ENCODE assay signal across 15 mouse cellular contexts in the genomic region with DNA sequence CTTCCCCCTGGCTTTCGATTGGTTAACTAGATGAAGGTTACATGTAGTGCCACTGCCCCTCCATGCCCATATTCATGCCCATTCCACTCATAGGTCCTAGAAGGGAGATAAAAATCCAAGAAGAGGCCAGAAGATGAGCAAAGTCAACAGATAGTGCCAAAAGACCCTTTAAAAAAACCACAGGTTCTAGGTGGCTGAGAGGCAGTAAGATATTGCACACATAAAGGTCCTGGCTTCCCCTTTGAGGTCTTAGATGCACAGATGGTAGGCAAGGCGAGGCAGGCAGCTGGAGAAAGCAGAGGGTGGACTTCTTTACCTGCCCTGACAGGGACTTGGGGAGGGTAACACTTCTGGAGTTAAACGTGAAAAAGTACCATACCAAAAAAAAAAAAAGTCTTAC.
DNase-seq lines count a peak whose midpoint lies in the region; ATAC-seq and TF ChIP-seq lines count a peak whose summit lies in the region.
"Had no signal": no experiment of that assay in that cellular context is flagged by ENCODE, and none has a peak within 500 bp of the region (broad histone marks: within the 10 kb centered on the region; RNA-seq: fewer than 3 reads in every experiment).

No protein-coding gene starts in this region.

- 55% methylated on average over 3 of the region's 3 CpGs for WGBS in lung, embryonic 14.5 days
- 61% methylated on average over 3 of the region's 3 CpGs for WGBS in lung, postnatal 0 days
- 52% methylated on average over 3 of the region's 3 CpGs for WGBS in hindbrain, embryonic 10.5 days
- 34% methylated on average over 3 of the region's 3 CpGs for WGBS in neural tube, embryonic 15.5 days

- H3K4me2 ChIP-seq in lung, embryonic 14.5 days: no peak overlapping the region
- H3K4me2 ChIP-seq in lung, postnatal 0 days (replicated peaks; ENCODE audit: low read depth, low read length): no peak overlapping the region
- no peak overlapping the region for H3K4me2 ChIP-seq in neural tube, embryonic 15.5 days
- H3K4me2 ChIP-seq: embryonic facial prominence, embryonic 13.5 days; limb, embryonic 15.5 days; lung, embryonic 15.5 days had no signal

- no peak overlapping the region for H3K9ac ChIP-seq in lung, embryonic 14.5 days
- H3K9ac ChIP-seq in lung, postnatal 0 days (replicated peaks; ENCODE audit: low read depth): no peak overlapping the region
- H3K9ac ChIP-seq in neural tube, embryonic 15.5 days (replicated peaks): no peak overlapping the region
- H3K9ac ChIP-seq: embryonic facial prominence, embryonic 13.5 days; limb, embryonic 15.5 days; lung, embryonic 15.5 days had no signal

- 0 out of 2 replicates have a peak, but pooled peaks cover 8% of the 10 kb centered on the region for H3K4me1 ChIP-seq in lung, embryonic 14.5 days (ENCODE audit: insufficient read depth)
- no peaks in the 10 kb centered on the region for H3K4me1 ChIP-seq in lung, postnatal 0 days (ENCODE audit: insufficient read depth, low read depth, low read length)
- peaks cover 92% of the 10 kb centered on the region for H3K4me1 ChIP-seq in hindbrain, embryonic 10.5 days (replicated peaks)
- peaks cover 47% of the 10 kb centered on the region for H3K4me1 ChIP-seq in neural tube, embryonic 15.5 days

- ATAC-seq in lung, embryonic 14.5 days (ENCODE audit: insufficient read depth): no peak
- ATAC-seq in lung, postnatal 0 days: no peak
- ATAC-seq in megakaryocyte, adult 5-6 weeks (ENCODE audit: poor library complexity, severe bottlenecking): 0 out of 2 replicates have a peak, but pooled peaks have one; percentile 15
- ATAC-seq in neural tube, embryonic 15.5 days (ENCODE audit: low FRiP score): no peak
- ATAC-seq: Patski had no signal

- H3K36me3 ChIP-seq in lung, embryonic 14.5 days (ENCODE audit: insufficient read depth): peaks cover 42% of the 10 kb centered on the region
- no peaks in the 10 kb centered on the region for H3K36me3 ChIP-seq in lung, postnatal 0 days (ENCODE audit: insufficient read depth, low read length)
- peaks cover 17% of the 10 kb centered on the region for H3K36me3 ChIP-seq in hindbrain, embryonic 10.5 days
- H3K36me3 ChIP-seq in neural tube, embryonic 15.5 days: no peaks in the 10 kb centered on the region
- H3K36me3 ChIP-seq: embryonic facial prominence, embryonic 13.5 days; limb, embryonic 15.5 days had no signal

- no peak for DNase-seq in lung, embryonic 14.5 days
- no peak for DNase-seq in lung, postnatal 0 days (ENCODE audit: low spot score)
- no peak for DNase-seq in hindbrain, embryonic 10.5 days (ENCODE audit: low spot score)
- DNase-seq in gastrocnemius, postnatal 14 days: no peak
- no peak for DNase-seq in left cerebral cortex, adult 18-20 months (ENCODE audit: low spot score in 2 of 2)
- DNase-seq: heart, adult 11 months; heart, postnatal 14 days had no signal

- peak overlapping the region; percentile 4; the same call in 1 of the 2 replicates for H3K27ac ChIP-seq in lung, embryonic 14.5 days (ENCODE audit: low read depth)
- H3K27ac ChIP-seq in lung, postnatal 0 days (ENCODE audit: low read length): no peak overlapping the region
- peak overlapping the region; percentile 78 for H3K27ac ChIP-seq in hindbrain, embryonic 10.5 days
- peak overlapping the region; percentile 65 for H3K27ac ChIP-seq in neural tube, embryonic 15.5 days (replicated peaks)
- H3K27ac ChIP-seq: embryonic facial prominence, embryonic 13.5 days; left cerebral cortex, adult 2 months; limb, embryonic 15.5 days; lung, embryonic 15.5 days had no signal

- no peak for TF ChIP-seq CTCF in lung, embryonic 14.5 days (IDR thresholded peaks at IDR 0.05; ENCODE audit: low read depth)
- no peak for TF ChIP-seq CTCF in lung, postnatal 0 days (IDR thresholded peaks at IDR 0.05)

- TF ChIP-seq EP300 in lung, postnatal 0 days (IDR thresholded peaks at IDR 0.05): no peak

- no peak overlapping the region for H3K4me3 ChIP-seq in lung, embryonic 14.5 days (ENCODE audit: low read depth, low read length)
- no peak overlapping the region for H3K4me3 ChIP-seq in lung, postnatal 0 days (ENCODE audit: low read depth, low read length)
- no peak overlapping the region for H3K4me3 ChIP-seq in hindbrain, embryonic 10.5 days
- H3K4me3 ChIP-seq in neural tube, embryonic 15.5 days (replicated peaks): no peak overlapping the region
- H3K4me3 ChIP-seq: embryonic facial prominence, embryonic 13.5 days; left cerebral cortex, adult 2 months; limb, embryonic 15.5 days; lung, embryonic 15.5 days had no signal

- intact Hi-C loops in gastrocnemius, postnatal 14 days (cut with DNase I; ENCODE audit: low total_unique reads): no loop called here

- H3K9me3 ChIP-seq in lung, embryonic 14.5 days (ENCODE audit: low read depth, low read length): no peaks in the 10 kb centered on the region
- no peaks in the 10 kb centered on the region for H3K9me3 ChIP-seq in lung, postnatal 0 days (ENCODE audit: low read length)
- H3K9me3 ChIP-seq in hindbrain, embryonic 10.5 days: no peaks in the 10 kb centered on the region
- no peaks in the 10 kb centered on the region for H3K9me3 ChIP-seq in neural tube, embryonic 15.5 days (replicated peaks)
- H3K9me3 ChIP-seq: embryonic facial prominence, embryonic 13.5 days; limb, embryonic 15.5 days; lung, embryonic 15.5 days had no signal

- H3K27me3 ChIP-seq in lung, embryonic 14.5 days (ENCODE audit: insufficient read depth, low read length): no peaks in the 10 kb centered on the region
- H3K27me3 ChIP-seq in lung, postnatal 0 days (replicated peaks; ENCODE audit: insufficient read depth, low read length): no peaks in the 10 kb centered on the region
- no peaks in the 10 kb centered on the region for H3K27me3 ChIP-seq in hindbrain, embryonic 10.5 days (ENCODE audit: insufficient read depth, poor library complexity, severe bottlenecking)
- H3K27me3 ChIP-seq in neural tube, embryonic 15.5 days (replicated peaks): no peaks in the 10 kb centered on the region
- H3K27me3 ChIP-seq: CH12.LX; lung, embryonic 15.5 days; Patski had no signal
